Mouse (Mus musculus): Measurements from ENCODE around the gene Jmjd8. TPM values are rescaled to one million over a fixed set of nuclear protein-coding genes. Genes with fewer than 3 reads are reported as not detected.

Gene Jmjd8
- polyA plus RNA-seq, 1 experiment, result 65.2 TPM

- peak; percentile 87 for DNase-seq
- H3K4me3 ChIP-seq (replicated peaks; ENCODE audit: extremely low read depth, low read depth, low read length), result peak overlapping the region; percentile 62
- under 1% methylated on average over 45 of the region's 45 CpGs for WGBS
- TF ChIP-seq POLR2A (IDR thresholded peaks at IDR 0.05; ENCODE audit: borderline replicate concordance, extremely low read depth, low read depth, low read length) (peak; percentile 73; the same call in 1 of the 2 replicates), CTCF (IDR thresholded peaks at IDR 0.05; ENCODE audit: insufficient read depth, low read length) (no peak)
- peaks cover 11% of the 10 kb centered on the region for H3K4me1 ChIP-seq (ENCODE audit: control insufficient read depth, insufficient read depth, low read length)
Observed at GRCm38 (mm10) chr17:25791843-25792527, 36.7 kb upstream of the Jmjd8 start.

- DNase-seq, result peak; percentile 60
- Histone ChIP-seq H3K4me3 (replicated peaks; ENCODE audit: extremely low read depth, low read depth, low read length) (peak within 1 kb of the TSS; percentile 62), H3K4me1 (ENCODE audit: control insufficient read depth, insufficient read depth, low read length) (peaks cover 14% of the 10 kb centered on the region)
- TF ChIP-seq POLR2A (IDR thresholded peaks at IDR 0.05; ENCODE audit: borderline replicate concordance, extremely low read depth, low read depth, low read length), result 0 out of 2 replicates have a peak, but pooled peaks have one; percentile 22
- no peak for TF ChIP-seq CTCF (IDR thresholded peaks at IDR 0.05; ENCODE audit: insufficient read depth, low read length)
- WGBS, result 1% methylated on average over 14 of the region's 14 CpGs
Observed at GRCm38 (mm10) chr17:25792615-25793014, 36.1 kb upstream of the Jmjd8 start, which contains the start of gene Fam173a. TSS of gene Fam173a (minus strand) at chr17:25792901.

- 74% methylated on average over 13 of the region's 13 CpGs for WGBS
- Histone ChIP-seq H3K4me1 (ENCODE audit: control insufficient read depth, insufficient read depth, low read length) (peaks cover 14% of the 10 kb centered on the region), H3K4me3 (replicated peaks; ENCODE audit: extremely low read depth, low read depth, low read length) (no peak overlapping the region)
- no peak for DNase-seq
- TF ChIP-seq POLR2A (IDR thresholded peaks at IDR 0.05; ENCODE audit: borderline replicate concordance, extremely low read depth, low read depth, low read length), result no peak
- TF ChIP-seq CTCF (IDR thresholded peaks at IDR 0.05; ENCODE audit: insufficient read depth, low read length), result no peak
Observed at GRCm38 (mm10) chr17:25794197-25794596, 34.5 kb upstream of the Jmjd8 start.

- H3K4me1 ChIP-seq (ENCODE audit: control insufficient read depth, insufficient read depth, low read length), result peaks cover 14% of the 10 kb centered on the region
- DNase-seq, result no peak
- WGBS, result 91% methylated on average over 17 of the region's 17 CpGs
Observed at GRCm38 (mm10) chr17:25794998-25795397, 33.7 kb upstream of the Jmjd8 start.

GRCm38 (mm10) chr17:25795609-25796092 is 33.0 kb upstream of the Jmjd8 start, which contains the start of gene AC134908.4:
TSS of gene AC134908.4 (minus strand) at chr17:25795659.
- no peak for TF ChIP-seq POLR2A (IDR thresholded peaks at IDR 0.05; ENCODE audit: borderline replicate concordance, extremely low read depth, low read depth, low read length)
- no peak for TF ChIP-seq CTCF (IDR thresholded peaks at IDR 0.05; ENCODE audit: insufficient read depth, low read length)
- H3K4me1 ChIP-seq (ENCODE audit: control insufficient read depth, insufficient read depth, low read length), result peaks cover 14% of the 10 kb centered on the region
- WGBS, result 49% methylated on average over 6 of the region's 6 CpGs
- no peak for DNase-seq
- peak within 1 kb of the TSS; percentile 74 for H3K4me3 ChIP-seq (replicated peaks; ENCODE audit: extremely low read depth, low read depth, low read length)

More at GRCm38 (mm10) chr17:25794998-25795397, 33.7 kb upstream of the Jmjd8 start:
- TF ChIP-seq POLR2A (IDR thresholded peaks at IDR 0.05; ENCODE audit: borderline replicate concordance, extremely low read depth, low read depth, low read length), result no peak
- TF ChIP-seq CTCF (IDR thresholded peaks at IDR 0.05; ENCODE audit: insufficient read depth, low read length), result no peak
- no peak overlapping the region for H3K4me3 ChIP-seq (replicated peaks; ENCODE audit: extremely low read depth, low read depth, low read length)

- Histone ChIP-seq H3K4me1 (ENCODE audit: control insufficient read depth, insufficient read depth, low read length) (peaks cover 13% of the 10 kb centered on the region), H3K4me3 (replicated peaks; ENCODE audit: extremely low read depth, low read depth, low read length) (peak overlapping the region; percentile 74)
- TF ChIP-seq POLR2A (IDR thresholded peaks at IDR 0.05; ENCODE audit: borderline replicate concordance, extremely low read depth, low read depth, low read length) (no peak), CTCF (IDR thresholded peaks at IDR 0.05; ENCODE audit: insufficient read depth, low read length) (no peak)
- DNase-seq, result peak; percentile 33
- WGBS, result 2% methylated on average over 37 of the region's 37 CpGs
Observed at GRCm38 (mm10) chr17:25796211-25796771, 32.4 kb upstream of the Jmjd8 start.

- H3K4me3 ChIP-seq (replicated peaks; ENCODE audit: extremely low read depth, low read depth, low read length), result peak within 1 kb of the TSS; percentile 74
- H3K4me1 ChIP-seq (ENCODE audit: control insufficient read depth, insufficient read depth, low read length), result peaks cover 11% of the 10 kb centered on the region
- peak; percentile 83 for DNase-seq
- WGBS, result 1% methylated on average over 35 of the region's 35 CpGs
- TF ChIP-seq CTCF (IDR thresholded peaks at IDR 0.05; ENCODE audit: insufficient read depth, low read length) (no peak), POLR2A (IDR thresholded peaks at IDR 0.05; ENCODE audit: borderline replicate concordance, extremely low read depth, low read depth, low read length) (no peak)
Observed at GRCm38 (mm10) chr17:25796951-25797369, 31.7 kb upstream of the Jmjd8 start, which contains the start of gene Metrn. TSS of gene Metrn (minus strand) at chr17:25797136.

- no peak overlapping the region for H3K4me3 ChIP-seq (replicated peaks; ENCODE audit: extremely low read depth, low read depth, low read length)
- TF ChIP-seq POLR2A (IDR thresholded peaks at IDR 0.05; ENCODE audit: borderline replicate concordance, extremely low read depth, low read depth, low read length) (no peak), CTCF (IDR thresholded peaks at IDR 0.05; ENCODE audit: insufficient read depth, low read length) (peak; percentile 76)
- 4% methylated on average over 6 of the region's 6 CpGs for WGBS
- H3K4me1 ChIP-seq (ENCODE audit: control insufficient read depth, insufficient read depth, low read length), result peaks cover 7% of the 10 kb centered on the region; the same call in 1 of the 2 replicates
- peak; percentile 45 for DNase-seq
Observed at GRCm38 (mm10) chr17:25801029-25801428, 27.6 kb upstream of the Jmjd8 start.

GRCm38 (mm10) chr17:25802825-25803517 is 25.7 kb upstream of the Jmjd8 start:
- DNase-seq, result no peak
- H3K4me3 ChIP-seq (replicated peaks; ENCODE audit: extremely low read depth, low read depth, low read length), result no peak overlapping the region
- no peaks in the 10 kb centered on the region for H3K4me1 ChIP-seq (ENCODE audit: control insufficient read depth, insufficient read depth, low read length)
- no peak for TF ChIP-seq POLR2A (IDR thresholded peaks at IDR 0.05; ENCODE audit: borderline replicate concordance, extremely low read depth, low read depth, low read length)
- WGBS, result 4% methylated on average over 10 of the region's 10 CpGs

Measured in lung, adult 2 months (tissue).